ENCODE assay signal across 27 mouse cellular contexts in the genomic region with DNA sequence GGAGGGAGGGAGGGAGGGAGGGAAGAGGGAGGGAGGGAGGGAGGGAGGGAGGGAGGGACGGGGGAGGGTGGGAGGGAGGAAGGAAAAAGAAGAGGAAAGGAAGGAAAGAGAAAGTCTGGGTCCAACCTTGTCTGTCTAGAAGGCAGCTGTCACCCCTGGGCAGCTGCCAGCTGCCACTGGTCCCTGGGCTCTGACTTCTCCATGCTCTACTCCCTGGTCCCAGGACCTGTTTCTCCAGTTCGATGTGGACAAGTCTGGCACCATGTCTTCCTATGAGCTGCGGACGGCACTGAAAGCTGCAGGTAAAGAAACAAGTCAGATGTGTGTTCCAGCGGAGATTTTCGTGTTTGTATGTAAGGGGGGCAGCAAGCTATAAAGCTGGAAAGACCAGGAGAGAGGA. TPM values are rescaled to one million over a fixed set of nuclear protein-coding genes. Genes with fewer than 3 reads are reported as not detected.
DNase-seq lines count a peak whose midpoint lies in the region; TF ChIP-seq lines count a peak whose summit lies in the region.
"Had no signal": no experiment of that assay in that cellular context is flagged by ENCODE, and none has a peak within 500 bp of the region (broad histone marks: within the 10 kb centered on the region; RNA-seq: fewer than 3 reads in every experiment).

No protein-coding gene starts in this region.

- H3K27ac ChIP-seq in heart, adult 2 months: no peak overlapping the region

- H3K36me3 ChIP-seq in heart, adult 2 months (ENCODE audit: control insufficient read depth, insufficient read depth, low read length): no peaks in the 10 kb centered on the region
- H3K36me3 ChIP-seq in myocyte (ENCODE audit: control insufficient read depth, insufficient read depth): no peaks in the 10 kb centered on the region
- H3K36me3 ChIP-seq: G1E had no signal

- H3K4me2 ChIP-seq in myocyte (ENCODE audit: low read depth): no peak overlapping the region

- no peak overlapping the region for H3K9ac ChIP-seq in heart, adult 2 months (ENCODE audit: low read depth, low read length)

- peak; percentile 70 for DNase-seq in heart, adult 11 months
- no peak for DNase-seq in heart, adult 2 months
- DNase-seq in left cerebral cortex, postnatal 4 days: peak; percentile 32
- no peak for DNase-seq in left cerebral cortex, postnatal 14 days (ENCODE audit: low spot score in 2 of 2)
- peak; percentile 23 for DNase-seq in urinary bladder, postnatal 14 days (ENCODE audit: low spot score)
- no peak for DNase-seq in urinary bladder, adult 2 months (ENCODE audit: low spot score)
- DNase-seq in MN1 (ENCODE audit: low spot score): no peak
- DNase-seq: adrenal gland, adult 2 months; adrenal gland, adult 8-10 months; adrenal gland, postnatal 10 days; adrenal gland, postnatal 14 days; adrenal gland, postnatal 25 days; adrenal gland, postnatal 36 days; B cell, adult 2 months; cerebellum, adult 11 months; cerebellum, adult 11-12 months; cerebellum, adult 18-20 months had no signal

- no peak overlapping the region for H3ac ChIP-seq in myocyte (ENCODE audit: control insufficient read depth, insufficient read length)

- no peak for TF ChIP-seq CTCF in heart, adult 2 months (IDR thresholded peaks at IDR 0.05)

- TF ChIP-seq EP300 in heart, adult 2 months (IDR thresholded peaks at IDR 0.05; ENCODE audit: insufficient read depth, low read depth, low read length): no peak

- no peaks in the 10 kb centered on the region for H3K4me1 ChIP-seq in heart, adult 2 months (ENCODE audit: control insufficient read depth, insufficient read depth, low read length)

- no peaks in the 10 kb centered on the region for H3K79me2 ChIP-seq in heart, adult 2 months (replicated peaks; ENCODE audit: control insufficient read depth, insufficient read depth, low read length)
- no peaks in the 10 kb centered on the region for H3K79me2 ChIP-seq in myocyte (ENCODE audit: control insufficient read depth, insufficient read depth)

- intact Hi-C loops in heart, adult 2 months (cut with DNase I): no loop called here
- intact Hi-C loops in left cerebral cortex, postnatal 4 days (cut with DNase I): loop anchor here (2.0 kb wide), 1 partner anchor 64 kb away; no protein-coding TSS in a partner anchor
- intact Hi-C loops in left cerebral cortex, postnatal 14 days (cut with DNase I): no loop called here

- H3K4me3 ChIP-seq in heart, adult 2 months: no peak overlapping the region
- no peak overlapping the region for H3K4me3 ChIP-seq in myocyte

- WGBS in heart, adult 2 months: 84% methylated on average over 5 of the region's 6 CpGs

- TF ChIP-seq POLR2A in heart, adult 2 months (IDR thresholded peaks at IDR 0.05; ENCODE audit: insufficient read depth, low read depth, low read length): no peak
- TF ChIP-seq POLR2A in myocyte (IDR thresholded peaks at IDR 0.05; ENCODE audit: insufficient read length, low read depth): no peak

- H3K27me3 ChIP-seq in heart, adult 2 months (ENCODE audit: control insufficient read depth, insufficient read depth, low read length): no peaks in the 10 kb centered on the region
- H3K27me3 ChIP-seq in myocyte (ENCODE audit: control insufficient read depth, insufficient read depth, insufficient read length): peaks cover 20% of the 10 kb centered on the region

TF ChIP-seq in myocyte, 11 proteins besides CTCF, POLR2A, EP300 and RAD21:
- TF ChIP-seq REST (IDR thresholded peaks at IDR 0.05; ENCODE audit: insufficient read depth, insufficient read length): no peak
- no peak for TF ChIP-seq TCF12 (IDR thresholded peaks at IDR 0.05; ENCODE audit: insufficient read depth, poor library complexity, severe bottlenecking)
- no peak for TF ChIP-seq TCF3 (IDR thresholded peaks at IDR 0.05; ENCODE audit: insufficient read length, low read depth)
- TF ChIP-seq MAX (IDR thresholded peaks at IDR 0.05; ENCODE audit: low read depth): no peak
- TF ChIP-seq MYOG (IDR thresholded peaks at IDR 0.05; ENCODE audit: control insufficient read depth in 1 of 3, insufficient read depth in 1 of 3, insufficient read length in 2 of 3, low read depth in 2 of 3): peak in 2 of 3 experiments; percentile 17 to 59
- TF ChIP-seq CEBPB (IDR thresholded peaks at IDR 0.05; ENCODE audit: insufficient read depth, poor library complexity, severe bottlenecking): no peak
- peak in 1 of 3 experiments; percentile 39 for TF ChIP-seq MYOD1 (IDR thresholded peaks at IDR 0.05; ENCODE audit: control insufficient read depth in 1 of 3, insufficient read length in 2 of 3, low read depth in 2 of 3)
- TF ChIP-seq POLR2AphosphoS2 (IDR thresholded peaks at IDR 0.05; ENCODE audit: insufficient read length, low read depth): no peak
- TF ChIP-seq E2F4 (IDR thresholded peaks at IDR 0.05; ENCODE audit: insufficient read depth): no peak
- no peak for TF ChIP-seq SRF (IDR thresholded peaks at IDR 0.05; ENCODE audit: control insufficient read depth, insufficient read length, low read depth)
TF ChIP-seq in myocyte: peak in this region for 2.

RNA-seq across cellular contexts. Expression of a gene that starts 38.4 kb away (rescaled TPM):
- total RNA-seq in heart, adult 2 months (2021): not detected
- 0.06 TPM in 1 of 2 replicates, not detected in the other for polyA plus RNA-seq in heart, adult 2 months (2012; rRNA removed)
- under 1 TPM in 1 of 2 experiments, not detected in 1; 0.32 TPM for total RNA-seq in left cerebral cortex, postnatal 4 days (2021)
- total RNA-seq in left cerebral cortex, postnatal 14 days (2021): not detected
- 0.04 TPM in 1 of 2 replicates, not detected in the other for polyA plus RNA-seq in urinary bladder, adult 2 months (2012; rRNA removed)
- 0.04 TPM for polyA plus RNA-seq in myocyte (2012; fragmentation: generic; extraction: Trizol)
- total RNA-seq: adrenal gland, postnatal 14 days; CH12.LX; ES-E14; G1E; MEL had no signal
- polyA plus RNA-seq: activated CD4-positive, CD25-positive, alpha-beta regulatory T cell, adult 4 months; brain, embryonic 14.5 days; C2C12; CD4-positive, CD25-positive, alpha-beta regulatory T cell, adult 4 months; G1E; Patski had no signal

RNA-seq across cellular contexts. Expression of a gene that starts 44.8 kb away (rescaled TPM):
- total RNA-seq in heart, adult 2 months (2021): 10 to 100 TPM; 10.3 to 10.5 TPM
- polyA plus RNA-seq in heart, adult 2 months (2012; rRNA removed): 9.4 and 10.1 TPM in 2 replicates
- 1 to 10 TPM; 3.0 to 9.0 TPM for total RNA-seq in left cerebral cortex, postnatal 4 days (2021)
- total RNA-seq in left cerebral cortex, postnatal 14 days (2021): 10 to 100 TPM; 13.3 to 20.7 TPM
- 1.4 and 1.8 TPM in 2 replicates for polyA plus RNA-seq in urinary bladder, adult 2 months (2012; rRNA removed)
- polyA plus RNA-seq in myocyte (2012; fragmentation: generic; extraction: Trizol): 0.70 TPM
- total RNA-seq: CH12.LX, ES-E14, G1E, MEL had no signal
- polyA plus RNA-seq: activated CD4-positive, CD25-positive, alpha-beta regulatory T cell, adult 4 months; C2C12; CD4-positive, CD25-positive, alpha-beta regulatory T cell, adult 4 months; G1E had no signal

RNA-seq across cellular contexts. Expression of a gene that starts 48.8 kb away (rescaled TPM):
- total RNA-seq in heart, adult 2 months (2021): 10 to 100 TPM; 54.4 to 61.8 TPM
- 64.3 and 65.1 TPM in 2 replicates for polyA plus RNA-seq in heart, adult 2 months (2012; rRNA removed)
- total RNA-seq in left cerebral cortex, postnatal 4 days (2021): 10 to 100 TPM; 86.2 to 89.8 TPM
- total RNA-seq in left cerebral cortex, postnatal 14 days (2021): 10 to 100 TPM; 50.4 to 60.0 TPM
- polyA plus RNA-seq in urinary bladder, adult 2 months (2012; rRNA removed): 42.1 and 45.9 TPM in 2 replicates
- polyA plus RNA-seq in myocyte (2012; fragmentation: generic; extraction: Trizol): 102 TPM

Comparison
In these comparisons a context has a peak if more than half of its experiments do, and no peak if none do; other contexts are left out.
1. DNase-seq: peak in heart, adult 11 months (single experiment), left cerebral cortex, postnatal 4 days (single experiment) and urinary bladder, postnatal 14 days (single experiment); none in heart, adult 2 months (0 of 2), left cerebral cortex, postnatal 14 days (0 of 2), urinary bladder, adult 2 months (single experiment) and MN1 (single experiment).